Mouse (Mus musculus): Measurements from ENCODE around the gene Gm20521.
"Not testable (repeated sequence)": the region's sequence is repeated elsewhere in the genome, so short reads cannot be mapped to it uniquely, and the experiment has no call there.

Gm20521 gene

GRCm38 (mm10) chr14:54932645-54933150 lies 49.5 kb downstream of the Gm20521 start, which contains the start of gene Il25:
TSS of gene Il25 (plus strand) at chr14:54932695.
- in situ Hi-C loops (cut with MboI; ENCODE audit: unreplicated experiment in 2 of 2): no loop called here

- in situ Hi-C loops (cut with MboI; ENCODE audit: unreplicated experiment in 2 of 2): loop anchor here in 1 of 2 experiments (5.0 kb wide), 1 partner anchor 94 kb away; no protein-coding TSS in a partner anchor
These were observed 52.9 kb downstream of the Gm20521 start, which contains the start of gene Cmtm5 for GRCm38 (mm10) chr14:54935904-54936830. TSS of gene Cmtm5 (plus strand) at chr14:54936261.

- in situ Hi-C loops (cut with MboI; ENCODE audit: unreplicated experiment in 2 of 2): loop anchor here in 1 of 2 experiments (5.0 kb wide), 1 partner anchor 94 kb away; no protein-coding TSS in a partner anchor
These were observed 53.6 kb downstream of the Gm20521 start for GRCm38 (mm10) chr14:54936831-54937160.

- in situ Hi-C loops (cut with MboI; ENCODE audit: unreplicated experiment in 2 of 2): loop anchor here in 1 of 2 experiments (5.0 kb wide), 1 partner anchor 95 kb away; no protein-coding TSS in a partner anchor
These were observed 54.3 kb downstream of the Gm20521 start for GRCm38 (mm10) chr14:54937361-54938182.

- in situ Hi-C loops (cut with MboI; ENCODE audit: unreplicated experiment in 2 of 2): loop anchor here in 1 of 2 experiments (5.0 kb wide), 1 partner anchor 96 kb away; no protein-coding TSS in a partner anchor
These were observed 55.4 kb downstream of the Gm20521 start for GRCm38 (mm10) chr14:54938431-54939219.

- in situ Hi-C loops (cut with MboI; ENCODE audit: unreplicated experiment in 2 of 2): loop anchor here (5.0 kb wide), 1 partner anchor 97 kb away; no protein-coding TSS in a partner anchor
These were observed 56.4 kb downstream of the Gm20521 start for GRCm38 (mm10) chr14:54939434-54940175.

- in situ Hi-C loops (cut with MboI; ENCODE audit: unreplicated experiment in 2 of 2): loop anchor here in 1 of 2 experiments (5.0 kb wide), 1 partner anchor 98 kb away; no protein-coding TSS in a partner anchor
These were observed 56.9 kb downstream of the Gm20521 start for GRCm38 (mm10) chr14:54940176-54940530.

GRCm38 (mm10) chr14:54941024-54941978 lies 58.1 kb downstream of the Gm20521 start:
- in situ Hi-C loops (cut with MboI; ENCODE audit: unreplicated experiment in 2 of 2): loop anchor here in 1 of 2 experiments (5.0 kb wide), 1 partner anchor 99 kb away; no protein-coding TSS in a partner anchor

- in situ Hi-C loops (cut with MboI; ENCODE audit: unreplicated experiment in 2 of 2): loop anchor here in 1 of 2 experiments (5.0 kb wide), 1 partner anchor 100 kb away; no protein-coding TSS in a partner anchor
These were observed 59.2 kb downstream of the Gm20521 start for GRCm38 (mm10) chr14:54942479-54942878.

- in situ Hi-C loops (cut with MboI; ENCODE audit: unreplicated experiment in 2 of 2): loop anchor here in 1 of 2 experiments (5.0 kb wide), 1 partner anchor 102 kb away; no protein-coding TSS in a partner anchor
These were observed 60.7 kb downstream of the Gm20521 start for GRCm38 (mm10) chr14:54943971-54944370.

- in situ Hi-C loops (cut with MboI; ENCODE audit: unreplicated experiment in 2 of 2): loop anchor here in 1 of 2 experiments (5.0 kb wide), 1 partner anchor 103 kb away; no protein-coding TSS in a partner anchor
These were observed 61.7 kb downstream of the Gm20521 start for GRCm38 (mm10) chr14:54944939-54945338.

GRCm38 (mm10) chr14:54945975-54946704 lies 62.9 kb downstream of the Gm20521 start:
- in situ Hi-C loops (cut with MboI; ENCODE audit: unreplicated experiment in 2 of 2): no loop called here

GRCm38 (mm10) chr14:54947008-54947407 lies 63.8 kb downstream of the Gm20521 start:
- in situ Hi-C loops (cut with MboI; ENCODE audit: unreplicated experiment in 2 of 2): not testable (repeated sequence)

All from v-Abl transformed pro-B cells (cell line).